Mouse (Mus musculus) myocyte (in vitro differentiated cells): ENCODE measurements around the gene 2310050C09Rik. TPM values are rescaled to one million over a fixed set of nuclear protein-coding genes. Genes with fewer than 3 reads are reported as not detected.

Experiments
- H3K27me3 ChIP-seq: one replicate; pipeline ENCODE4 v1.6.1; 2011; ENCODE audit not compliant: control insufficient read depth, insufficient read depth, insufficient read length
- H3K36me3 ChIP-seq: one replicate; pipeline ENCODE4 v1.6.1; 2011; ENCODE audit not compliant: control insufficient read depth, insufficient read depth
- H3K4me2 ChIP-seq: one replicate; pipeline ENCODE4 v1.6.1; 2011; ENCODE audit warnings: low read depth, control low read depth
- H3K4me3 ChIP-seq: one replicate; pipeline ENCODE4 v1.5.1; 2011; ENCODE audit warnings: mild to moderate bottlenecking, control low read depth, moderate library complexity
- H3K79me2 ChIP-seq: one replicate; pipeline ENCODE4 v1.6.1; 2011; ENCODE audit not compliant: control insufficient read depth, insufficient read depth
- H3ac ChIP-seq: one replicate; pipeline ENCODE4 v1.6.1; 2011; ENCODE audit not compliant: control insufficient read depth, insufficient read length
- POLR2A ChIP-seq: IDR thresholded peaks from one replicate; pipeline ENCODE4 v1.6.1; 2011; ENCODE audit warnings: low read depth, mild to moderate bottlenecking, control low read depth, moderate library complexity; ENCODE audit not compliant: insufficient read length
- TCF12 ChIP-seq: IDR thresholded peaks from one replicate; pipeline ENCODE4 v1.6.1; 2011; ENCODE audit warnings: mild to moderate bottlenecking, control low read depth; ENCODE audit not compliant: poor library complexity, insufficient read depth, severe bottlenecking
- polyA plus RNA-seq: library from polyadenylated mRNA; unstranded; fragments of >200 nt; fragmentation: generic; extraction: Trizol; gene quantifications from one replicate; pipeline ENCODE4 v1.2.1, GENCODE M21; 2012; ENCODE audit warnings: missing spikeins

Gene 2310050C09Rik
- polyA plus RNA-seq, 1 experiment, result not detected

DNA sequence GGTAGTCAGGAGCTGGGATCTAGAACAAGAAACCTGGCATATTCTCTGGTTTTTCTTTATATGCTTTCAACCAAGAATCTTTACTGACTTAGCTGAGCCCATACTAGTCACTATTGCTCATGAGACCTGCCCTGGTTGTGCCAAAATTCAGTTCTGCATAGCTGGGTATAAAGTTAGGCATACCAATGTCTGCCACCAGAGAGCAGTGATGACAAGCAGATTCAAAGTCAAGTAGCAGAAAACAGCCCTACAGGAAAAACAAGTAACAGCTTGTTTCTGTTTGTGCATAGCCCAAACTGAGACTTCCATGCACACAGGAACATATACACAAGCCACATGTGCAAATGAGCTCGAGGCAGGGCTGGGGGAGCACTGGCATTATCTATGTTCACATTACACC lies 44.2 kb downstream of the 2310050C09Rik start:
- H3ac ChIP-seq, result no peak overlapping the region
- no peaks in the 10 kb centered on the region for H3K27me3 ChIP-seq
- H3K36me3 ChIP-seq, result no peaks in the 10 kb centered on the region
- H3K4me3 ChIP-seq, result no peak overlapping the region
- TF ChIP-seq POLR2A (no peak), TCF12 (no peak)
- H3K4me2 ChIP-seq, result no peak overlapping the region
- no peaks in the 10 kb centered on the region for H3K79me2 ChIP-seq

Other genes starting within 250 kb of the 2310050C09Rik start
- gene Lce6a, start 248.6 kb downstream of the 2310050C09Rik start, polyA plus RNA-seq, result not detected
- gene Lce1a1, start 221.9 kb downstream of the 2310050C09Rik start, polyA plus RNA-seq, result not detected
- not detected for gene Lce1b, start 213.3 kb downstream of the 2310050C09Rik start, polyA plus RNA-seq
- gene Lce1a2, start 199.9 kb downstream of the 2310050C09Rik start, polyA plus RNA-seq, result not detected
- gene Lce1c, start 191.0 kb downstream of the 2310050C09Rik start, polyA plus RNA-seq, result not detected
- gene Lce1d, start 183.0 kb downstream of the 2310050C09Rik start, polyA plus RNA-seq, result not detected
- not detected for gene Lce1e, start 161.1 kb downstream of the 2310050C09Rik start, polyA plus RNA-seq
- gene Lce1f, start 149.9 kb downstream of the 2310050C09Rik start, polyA plus RNA-seq, result 0.19 TPM
- not detected for gene Gm38119, start 131.1 kb downstream of the 2310050C09Rik start, polyA plus RNA-seq
- gene Lce1g, start 117.9 kb downstream of the 2310050C09Rik start, polyA plus RNA-seq, result 0.07 TPM
- gene Lce1h, start 105.2 kb downstream of the 2310050C09Rik start, polyA plus RNA-seq, result not detected
- gene Lce1i, start 91.3 kb downstream of the 2310050C09Rik start, polyA plus RNA-seq, result not detected
- gene Lce1j, start 79.7 kb downstream of the 2310050C09Rik start, polyA plus RNA-seq, result not detected
- not detected for gene Lce1k, start 62.3 kb downstream of the 2310050C09Rik start, polyA plus RNA-seq
- not detected for gene Kprp, start 43.0 kb downstream of the 2310050C09Rik start, polyA plus RNA-seq
- gene Lce1l, start 18.9 kb downstream of the 2310050C09Rik start, polyA plus RNA-seq, result not detected
- gene Lce3a, start 56.0 kb upstream of the 2310050C09Rik start, polyA plus RNA-seq, result not detected
- gene Lce3b, start 62.8 kb upstream of the 2310050C09Rik start, polyA plus RNA-seq, result not detected
- not detected for gene Lce3c, start 74.3 kb upstream of the 2310050C09Rik start, polyA plus RNA-seq
- not detected for gene Lce3d, start 87.2 kb upstream of the 2310050C09Rik start, polyA plus RNA-seq
- gene Lce3e, start 96.8 kb upstream of the 2310050C09Rik start, polyA plus RNA-seq, result not detected
- gene Lce3f, start 122.0 kb upstream of the 2310050C09Rik start, polyA plus RNA-seq, result not detected
- gene Crct1, start 145.5 kb upstream of the 2310050C09Rik start, polyA plus RNA-seq, result 0.11 TPM
- not detected for gene Lce1m, start 148.8 kb upstream of the 2310050C09Rik start, polyA plus RNA-seq
- gene Gm4858, start 198.6 kb upstream of the 2310050C09Rik start, polyA plus RNA-seq, result not detected